Mouse (Mus musculus) MEL (cell line): Measurements from ENCODE around the gene Ptprj. TPM values are rescaled to one million over a fixed set of nuclear protein-coding genes. Genes with fewer than 3 reads are reported as not detected.
A peak's percentile ranks its signal among the peaks of the same experiment; 100 is the strongest.

Experiments
- DNase-seq: peaks from one replicate; pipeline ENCODE4 v3.0.0; 2011; ENCODE audit warnings: low read depth, low spot score
- H3K27ac ChIP-seq: 2 replicates; pipeline ENCODE4 v1.5.1; 2012; ENCODE audit warnings: low read depth, mild to moderate bottlenecking, control low read depth, low read length, moderate library complexity; ENCODE audit not compliant: control insufficient read depth
- H3K27me3 ChIP-seq, 2 experiments: fragments of 150-350 bp in 1 of 2; sonication (generic) in 1 of 2; 2 replicates each; pipeline ENCODE4 v1.6.1; 2012; ENCODE audit warnings: low read length in 2 of 2, mild to moderate bottlenecking in 2 of 2, improper control_type of control experiment in 1 of 2, moderate library complexity in 1 of 2; ENCODE audit not compliant: insufficient read depth in 2 of 2, control insufficient read depth in 1 of 2
- H3K36me3 ChIP-seq, 2 experiments: 2 replicates each; pipeline ENCODE4 v1.6.1; 2012 to 2014; ENCODE audit warnings: low read length in 2 of 2, improper control_type of control experiment in 1 of 2, inconsistent platforms in 1 of 2, mild to moderate bottlenecking in 1 of 2; ENCODE audit not compliant: insufficient read depth in 2 of 2, control insufficient read depth in 1 of 2
- H3K4me1 ChIP-seq, 2 experiments: fragments of 150-350 bp in 1 of 2; sonication (generic) in 1 of 2; 2 replicates each; pipeline ENCODE4 v1.6.1; 2012; ENCODE audit warnings: low read length in 2 of 2, improper control_type of control experiment in 1 of 2, mild to moderate bottlenecking in 1 of 2; ENCODE audit not compliant: insufficient read depth in 2 of 2, control insufficient read depth in 1 of 2
- H3K4me3 ChIP-seq, 2 experiments: fragments of 150-350 bp in 1 of 2; sonication (generic) in 1 of 2; 2 replicates each; pipeline ENCODE4 v1.5.1; 2012; ENCODE audit warnings: low read depth in 2 of 2, low read length in 2 of 2, mild to moderate bottlenecking in 2 of 2, moderate library complexity in 2 of 2, control low read depth in 1 of 2, improper control_type of control experiment in 1 of 2; ENCODE audit not compliant: control insufficient read depth in 1 of 2, insufficient read depth in 1 of 2
- H3K79me2 ChIP-seq: 2 replicates; pipeline ENCODE4 v1.6.1; 2012; ENCODE audit warnings: mild to moderate bottlenecking, low read length, moderate library complexity; ENCODE audit not compliant: control insufficient read depth, poor library complexity, insufficient read depth
- H3K9ac ChIP-seq: 2 replicates; pipeline ENCODE4 v1.6.1; 2012; ENCODE audit warnings: low read depth, mild to moderate bottlenecking, control low read depth, low read length, moderate library complexity; ENCODE audit not compliant: control insufficient read depth, poor library complexity, severe bottlenecking
- H3K9me3 ChIP-seq: fragments of 150-350 bp; sonication (generic); replicated peaks from 2 replicates; pipeline ENCODE4 v1.6.1; 2012; ENCODE audit warnings: mild to moderate bottlenecking, low read length, improper control_type of control experiment, moderate library complexity; ENCODE audit not compliant: insufficient read depth
- BHLHE40 ChIP-seq: IDR thresholded peaks from 2 replicates; pipeline ENCODE4 v1.6.1; 2012; ENCODE audit warnings: low read depth, mild to moderate bottlenecking, inconsistent platforms, low read length, improper control_type of control experiment, borderline replicate concordance
- CHD1 ChIP-seq: IDR thresholded peaks from 2 replicates; pipeline ENCODE4 v1.6.1; 2012; ENCODE audit warnings: low read depth, mild to moderate bottlenecking, inconsistent platforms, low read length, improper control_type of control experiment
- CHD2 ChIP-seq: IDR thresholded peaks from 2 replicates; pipeline ENCODE4 v1.6.1; 2011; ENCODE audit warnings: low read length, improper control_type of control experiment
- CTCF ChIP-seq, 3 experiments: IDR thresholded peaks in 2 of 3; conservative IDR thresholded peaks in 1 of 3; 2 replicates each; pipeline ENCODE4 v1.5.1; 2011 to 2012; ENCODE audit warnings: low read length in 3 of 3, low read depth in 2 of 3, mild to moderate bottlenecking in 2 of 3, improper control_type of control experiment in 1 of 3, inconsistent platforms in 1 of 3, mixed read lengths in 1 of 3, moderate library complexity in 1 of 3; ENCODE audit not compliant: control insufficient read depth in 1 of 3, insufficient read depth in 1 of 3, poor library complexity in 1 of 3, severe bottlenecking in 1 of 3
- E2F4 ChIP-seq: IDR thresholded peaks from 2 replicates; pipeline ENCODE4 v1.6.1; 2011; ENCODE audit warnings: low read depth, low read length, improper control_type of control experiment, borderline replicate concordance
- ETS1 ChIP-seq: IDR thresholded peaks from 2 replicates; pipeline ENCODE4 v1.6.1; 2012; ENCODE audit warnings: low read depth, mild to moderate bottlenecking, inconsistent platforms, low read length, improper control_type of control experiment, moderate library complexity
- GABPA ChIP-seq: IDR thresholded peaks from 2 replicates; pipeline ENCODE4 v1.6.1; 2012; ENCODE audit warnings: low read depth, mild to moderate bottlenecking, inconsistent platforms, low read length, improper control_type of control experiment, moderate library complexity
- HCFC1 ChIP-seq: IDR thresholded peaks from 2 replicates; pipeline ENCODE4 v1.6.1; 2012; ENCODE audit warnings: low read depth, mild to moderate bottlenecking, inconsistent platforms, low read length, improper control_type of control experiment, moderate library complexity
- JUND ChIP-seq: IDR thresholded peaks from 2 replicates; pipeline ENCODE4 v1.6.1; 2011; ENCODE audit warnings: low read depth, mild to moderate bottlenecking, improper control_type of control experiment, low read length
- KAT2A ChIP-seq: conservative IDR thresholded peaks from 2 replicates; pipeline ENCODE4 v1.6.1; 2012; ENCODE audit warnings: low read depth, low read length, improper control_type of control experiment, inconsistent platforms
- MAFK ChIP-seq: IDR thresholded peaks from 2 replicates; pipeline ENCODE4 v1.6.1; 2011; ENCODE audit warnings: low read depth, mild to moderate bottlenecking, low read length, improper control_type of control experiment, borderline replicate concordance
- MAX ChIP-seq: IDR thresholded peaks from 2 replicates; pipeline ENCODE4 v1.6.1; 2011; ENCODE audit warnings: low read length, improper control_type of control experiment
- MEF2A ChIP-seq: IDR thresholded peaks from 2 replicates; pipeline ENCODE4 v1.6.1; 2014; ENCODE audit warnings: low read depth, mild to moderate bottlenecking, inconsistent platforms, low read length, improper control_type of control experiment; ENCODE audit not compliant: poor library complexity, insufficient replicate concordance, severe bottlenecking; ENCODE audit errors: extremely low read depth
- MXI1 ChIP-seq: IDR thresholded peaks from 2 replicates; pipeline ENCODE4 v1.6.1; 2011; ENCODE audit warnings: mild to moderate bottlenecking, low read depth, low read length, improper control_type of control experiment
- RAD21 ChIP-seq: IDR thresholded peaks from 2 replicates; pipeline ENCODE4 v1.6.1; 2011; ENCODE audit warnings: mild to moderate bottlenecking, low read depth, low read length, improper control_type of control experiment
- RCOR1 ChIP-seq: IDR thresholded peaks from 2 replicates; pipeline ENCODE4 v1.6.1; 2012; ENCODE audit warnings: low read depth, mild to moderate bottlenecking, inconsistent platforms, low read length, improper control_type of control experiment
- SMC3 ChIP-seq: IDR thresholded peaks from 2 replicates; pipeline ENCODE4 v1.6.1; 2011; ENCODE audit warnings: low read depth, low read length, improper control_type of control experiment
- TBP ChIP-seq: IDR thresholded peaks from 2 replicates; pipeline ENCODE4 v1.8.0; 2011; ENCODE audit warnings: low read depth, low read length, improper control_type of control experiment
- TCF12 ChIP-seq: IDR thresholded peaks from 2 replicates; pipeline ENCODE4 v1.6.1; 2014; ENCODE audit warnings: low read depth, mild to moderate bottlenecking, inconsistent platforms, low read length, improper control_type of control experiment, moderate library complexity
- UBTF ChIP-seq: IDR thresholded peaks from 2 replicates; pipeline ENCODE4 v1.6.1; 2012; ENCODE audit warnings: low read depth, mild to moderate bottlenecking, inconsistent platforms, low read length, improper control_type of control experiment, moderate library complexity, borderline replicate concordance; ENCODE audit not compliant: insufficient read depth
- USF2 ChIP-seq, 2 experiments: IDR thresholded peaks; 2 replicates each; pipeline ENCODE4 v1.6.1; 2011 to 2012; ENCODE audit warnings: improper control_type of control experiment in 2 of 2, low read length in 2 of 2, borderline replicate concordance in 1 of 2, inconsistent platforms in 1 of 2, low read depth in 1 of 2, mild to moderate bottlenecking in 1 of 2; ENCODE audit not compliant: insufficient read depth in 1 of 2
- ZMIZ1 ChIP-seq: IDR thresholded peaks from 2 replicates; pipeline ENCODE4 v1.6.1; 2012; ENCODE audit warnings: low read depth, mild to moderate bottlenecking, inconsistent platforms, low read length, improper control_type of control experiment, moderate library complexity
- ZNF384 ChIP-seq: IDR thresholded peaks from 2 replicates; pipeline ENCODE4 v1.6.1; 2012; ENCODE audit warnings: low read depth, mild to moderate bottlenecking, inconsistent platforms, low read length, improper control_type of control experiment
- polyA plus RNA-seq, 2 experiments: library from polyadenylated mRNA; stranded (reverse) in 1 of 2; unstranded in 1 of 2; fragments of >175 nt in 1 of 2; fragments of >200 nt in 1 of 2; gene quantifications; 2 replicates each; pipeline versions ENCODE4 v1.2.1 to v1.2.4; 2012; ENCODE audit warnings: low replicate concordance in 2 of 2, low read depth in 1 of 2; ENCODE audit not compliant: insufficient read length in 2 of 2, insufficient read depth in 1 of 2, missing spikeins in 1 of 2
- total RNA-seq: library from RNA; depleted of rRNA; stranded (reverse); fragments of 300-350 nt; gene quantifications from 2 replicates; pipeline ENCODE4 v1.2.3, GENCODE M21; 2012

Ptprj gene
- total and polyA plus RNA-seq, 3 experiments, result 6.4 to 10.2 TPM; not detected in 1

DNA sequence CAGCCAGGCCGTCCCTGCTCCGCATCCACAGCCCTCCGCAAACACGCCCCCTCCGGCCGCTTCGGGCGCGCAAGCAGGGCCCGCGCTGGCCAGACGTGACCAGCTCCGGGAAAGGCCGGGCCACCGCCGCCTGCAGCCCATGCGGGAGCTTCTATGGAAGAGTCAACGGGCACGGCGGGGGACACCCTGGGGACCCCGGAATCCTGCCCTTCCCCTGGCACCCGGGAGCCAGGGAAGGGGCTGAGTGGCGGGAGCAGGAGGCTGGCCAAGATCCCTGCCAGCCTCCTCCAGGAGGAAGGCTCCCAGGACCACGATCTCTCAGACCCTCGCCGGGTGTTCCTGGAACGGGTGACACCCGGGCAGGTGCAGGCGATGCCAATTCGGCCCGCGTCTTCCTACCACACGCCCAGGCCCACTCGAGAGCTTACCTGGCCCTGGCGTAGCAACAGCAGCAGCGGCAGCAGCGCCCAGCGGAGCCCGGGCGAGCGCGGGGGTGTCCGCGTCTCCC is 665 bp downstream of the Ptprj start (continued):
- TF ChIP-seq MEF2A, result no peak
- TF ChIP-seq HCFC1, result no peak
- TF ChIP-seq ZNF384, result no peak
- TF ChIP-seq ZMIZ1, result no peak
- 0 out of 2 replicates have a peak, but pooled peaks have one; percentile 18 for TF ChIP-seq CHD1
- no peak for TF ChIP-seq MAFK
- no peak for TF ChIP-seq E2F4
- peak; percentile 3; the same call in 1 of the 2 replicates for TF ChIP-seq ETS1
- no peak for TF ChIP-seq GABPA

- DNase-seq, result peak; percentile 72
- TF ChIP-seq ZNF384, result peak; percentile 85
- no peak for TF ChIP-seq SMC3
- peak; percentile 20; the same call in 1 of the 2 replicates for TF ChIP-seq HCFC1
- no peak for TF ChIP-seq GABPA
- TF ChIP-seq TBP, result peak; percentile 28; the same call in 1 of the 2 replicates
- peak; percentile 55 for TF ChIP-seq ETS1
- peak; percentile 40; the same call in 1 of the 2 replicates for TF ChIP-seq MXI1
- peak; percentile 4; the same call in 1 of the 2 replicates for TF ChIP-seq JUND
- 0 out of 2 replicates have a peak, but pooled peaks have one; percentile 35 for TF ChIP-seq CHD1
- H3K36me3 ChIP-seq, result peaks cover 0 to 56% of the 10 kb centered on the region in 2 experiments; a peak in 2 of 4 replicates
- peaks cover 40 to 42% of the 10 kb centered on the region in 2 experiments for H3K4me1 ChIP-seq
- H3K27me3 ChIP-seq, result no peaks in the 10 kb centered on the region
- H3K27ac ChIP-seq, result peak overlapping the region; percentile 18; the same call in 1 of the 2 replicates
- peak overlapping the region; percentile 74 to 79 for H3K4me3 ChIP-seq
- peaks cover 30% of the 10 kb centered on the region for H3K79me2 ChIP-seq
- no peaks in the 10 kb centered on the region for H3K9me3 ChIP-seq
- H3K9ac ChIP-seq, result peak overlapping the region; percentile 79
Observed at GRCm38 (mm10) chr2:90579038-90579727, 1.3 kb downstream of the Ptprj start.

GRCm38 (mm10) chr2:90577451-90578279 is 2.8 kb downstream of the Ptprj start:
- Histone ChIP-seq H3K79me2 (peaks cover 38% of the 10 kb centered on the region), H3K27ac (peak overlapping the region; percentile 44), H3K4me1 (peaks cover 31 to 39% of the 10 kb centered on the region in 2 experiments), H3K9ac (peak overlapping the region; percentile 41), H3K4me3 (peak overlapping the region; percentile 29 to 36), H3K9me3 (no peaks in the 10 kb centered on the region), H3K36me3 (peaks cover 0 to 48% of the 10 kb centered on the region in 2 experiments; a peak in 2 of 4 replicates), H3K27me3 (no peaks in the 10 kb centered on the region)
- no peak for DNase-seq
- TF ChIP-seq TBP, result 0 out of 2 replicates have a peak, but pooled peaks have one; percentile 6
- no peak for TF ChIP-seq RCOR1
- no peak for TF ChIP-seq CHD2
- no peak for TF ChIP-seq MAX
- 0 out of 2 replicates have a peak, but pooled peaks have one; percentile 32 for TF ChIP-seq MAFK
- no peak for TF ChIP-seq SMC3
- TF ChIP-seq BHLHE40, result no peak
- no peak for TF ChIP-seq ZMIZ1
- TF ChIP-seq TCF12, result no peak
- TF ChIP-seq UBTF, result no peak
- TF ChIP-seq KAT2A, result no peak
- no peak for TF ChIP-seq CTCF (IDR thresholded peaks at IDR 0.05 in 2 of 3, conservative IDR thresholded peaks at IDR 0.05 in 1 of 3; ENCODE audit: control insufficient read depth in 1 of 3, insufficient read depth in 1 of 3, low read depth in 2 of 3, low read length in 3 of 3, poor library complexity in 1 of 3, severe bottlenecking in 1 of 3)
- 0 out of 2 replicates have a peak, but pooled peaks have one; percentile 43 for TF ChIP-seq ZNF384
- TF ChIP-seq MXI1, result no peak
- no peak for TF ChIP-seq USF2 (IDR thresholded peaks at IDR 0.05; ENCODE audit: borderline replicate concordance in 1 of 2, insufficient read depth in 1 of 2, low read depth in 1 of 2, low read length in 2 of 2)
- TF ChIP-seq RAD21, result no peak
